Mouse (Mus musculus): ENCODE data around the gene Gm7358. TPM values are rescaled to one million over a fixed set of nuclear protein-coding genes. Genes with fewer than 3 reads are reported as not detected.
"Not testable (repeated sequence)": the region's sequence is repeated elsewhere in the genome, so short reads cannot be mapped to it uniquely, and the experiment has no call there.

The Gm7358 gene
- polyA plus RNA-seq (2017; shearing (Covaris generic)): not detected

GRCm38 (mm10) chr17:14059431-14059830, at the start of gene Gm7358:
TSS of gene Gm7358 (minus strand) at chr17:14059531.
- not testable (repeated sequence) for ATAC-seq

GRCm38 (mm10) chr17:14103018-14103417, 43.7 kb upstream of the Gm7358 start:
- not testable (repeated sequence) for ATAC-seq

- not testable (repeated sequence) for ATAC-seq
Observed at GRCm38 (mm10) chr17:14101446-14101980, 42.2 kb upstream of the Gm7358 start.

- not testable (repeated sequence) for ATAC-seq
Observed at GRCm38 (mm10) chr17:14099886-14100285, 40.6 kb upstream of the Gm7358 start.

- not testable (repeated sequence) for ATAC-seq
Observed at GRCm38 (mm10) chr17:14094165-14094564, 34.8 kb upstream of the Gm7358 start.

- not testable (repeated sequence) for ATAC-seq
Observed at GRCm38 (mm10) chr17:14086629-14087028, 27.3 kb upstream of the Gm7358 start.

GRCm38 (mm10) chr17:14041880-14042279, 17.5 kb downstream of the Gm7358 start:
- not testable (repeated sequence) for ATAC-seq

- not testable (repeated sequence) for ATAC-seq
Observed at GRCm38 (mm10) chr17:14037012-14037411, 22.3 kb downstream of the Gm7358 start.

GRCm38 (mm10) chr17:14036113-14036512, 23.2 kb downstream of the Gm7358 start:
- not testable (repeated sequence) for ATAC-seq

Other genes with a start within 250 kb of the Gm7358 start
- gene Gm7168, start 111.2 kb downstream of the Gm7358 start, polyA plus RNA-seq (2017; shearing (Covaris generic)): not detected
- gene Gm7356, start 55.8 kb downstream of the Gm7358 start, polyA plus RNA-seq (2017; shearing (Covaris generic)): not detected
- under 1 TPM in 1 of 3 experiments, not detected in 2; 0.11 TPM for gene Dact2, start 144.8 kb upstream of the Gm7358 start, polyA plus RNA-seq (2017; shearing (Covaris generic))
- under 1 TPM in 2 of 3 experiments, not detected in 1; 0.24 to 0.42 TPM for gene Smoc2, start 220.0 kb upstream of the Gm7358 start, polyA plus RNA-seq (2017; shearing (Covaris generic))

Data from inflammation-experienced regulatory T-cells, adult 6 months (primary cell).